Mouse (Mus musculus) kidney, postnatal 4 days (tissue): ENCODE data around the gene Shprh.
"Not testable (repeated sequence)": the region's sequence is repeated elsewhere in the genome, so short reads cannot be mapped to it uniquely, and the experiment has no call there.

Experiments
- DNase-seq, 2 experiments: peaks; one replicate each; pipeline ENCODE4 v3.0.0; 2021; ENCODE audit warnings: mixed read lengths in 2 of 2

The Shprh gene

GRCm38 (mm10) chr10:11148884-11149741 is at the start of gene Shprh:
Shprh (plus strand) TSS chr10:11149427.
- DNase-seq = peak; percentile 98 to 99

DNA sequence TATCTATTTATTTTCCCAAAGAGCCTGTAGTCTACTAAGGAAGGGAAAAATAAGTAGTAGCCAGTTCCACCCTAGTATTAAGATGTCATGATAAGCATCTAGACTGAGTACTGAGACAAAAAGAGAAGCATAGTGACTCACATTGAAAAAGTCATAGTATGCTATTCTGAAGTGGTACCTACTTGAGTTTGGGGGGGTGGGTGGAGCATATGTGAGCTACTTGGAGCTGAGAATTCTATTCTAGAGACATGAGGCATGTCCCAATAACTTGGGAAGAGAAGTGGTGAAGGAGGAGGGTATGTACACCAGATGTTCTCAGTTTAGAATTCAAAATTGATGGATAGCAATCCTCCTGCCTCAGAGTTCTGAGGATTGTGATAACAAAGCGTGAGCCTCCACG is 27.4 kb upstream of the Shprh start:
- DNase-seq = no peak

- DNase-seq = no peak
Measured at GRCm38 (mm10) chr10:11145580-11145979, 3.6 kb upstream of the Shprh start.

- no peak for DNase-seq
Measured at GRCm38 (mm10) chr10:11148446-11148845, 781 bp upstream of the Shprh start.

DNA sequence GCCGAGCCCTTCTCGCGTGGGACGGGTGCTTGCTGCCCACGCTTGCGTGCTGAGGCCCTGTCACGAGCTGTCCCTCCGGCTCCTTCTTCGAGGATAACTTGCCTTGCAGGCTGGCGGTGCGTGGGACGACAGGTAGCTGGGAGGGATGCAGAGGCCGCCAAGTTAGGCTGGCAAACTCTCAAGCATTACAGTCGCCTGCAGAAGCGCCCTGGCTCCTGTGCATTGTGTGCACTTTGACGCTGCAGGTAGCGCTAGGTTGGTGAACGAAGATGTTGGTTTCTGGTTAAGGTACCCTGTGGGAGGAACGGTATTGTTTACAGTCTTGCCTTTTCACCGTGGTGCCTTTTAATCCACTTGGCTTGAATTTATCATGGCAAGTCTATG is 507 bp downstream of the Shprh start:
- no peak for DNase-seq

GRCm38 (mm10) chr10:11151644-11152043 is 2.4 kb downstream of the Shprh start:
- DNase-seq = no peak

DNA sequence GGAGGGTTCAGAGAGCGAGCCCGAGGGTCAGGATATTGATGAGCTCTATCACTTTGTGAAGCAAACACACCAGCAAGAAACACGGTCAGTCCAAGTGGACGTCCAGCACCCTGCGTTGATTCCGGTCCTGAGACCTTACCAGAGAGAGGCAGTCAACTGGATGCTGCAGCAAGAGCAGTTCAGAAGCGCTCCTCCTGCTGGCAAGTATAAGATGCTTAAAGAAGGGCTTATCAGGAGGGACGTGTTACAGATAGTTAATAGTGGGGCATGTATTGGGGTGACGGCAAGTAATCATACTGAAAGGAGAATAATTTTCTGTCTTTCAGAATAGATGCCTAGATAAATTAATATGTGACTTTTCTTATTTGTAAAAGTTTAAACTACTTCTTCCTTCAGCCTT is 7.8 kb downstream of the Shprh start:
- DNase-seq = no peak

DNA sequence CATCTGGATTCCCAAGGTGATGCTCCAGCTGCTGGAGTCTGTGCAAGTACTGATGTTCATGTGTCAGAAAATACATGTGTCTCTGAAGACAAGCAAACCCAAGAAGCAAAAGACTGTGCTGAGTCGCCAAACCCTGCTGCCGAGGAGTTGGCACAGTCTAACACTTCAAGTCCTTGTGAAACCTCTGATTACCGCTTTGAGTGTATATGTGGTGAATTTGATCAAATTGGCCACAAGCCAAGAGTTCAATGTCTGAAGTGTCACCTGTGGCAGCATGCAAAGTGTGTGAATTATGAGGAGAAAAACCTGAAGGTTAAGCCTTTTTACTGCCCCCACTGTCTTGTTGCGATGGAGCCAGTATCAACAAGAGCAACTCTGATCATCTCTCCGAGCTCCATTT is 15.3 kb downstream of the Shprh start:
- no peak for DNase-seq

- DNase-seq = no peak
Measured at GRCm38 (mm10) chr10:11170252-11170651, 21.0 kb downstream of the Shprh start.

GRCm38 (mm10) chr10:11171615-11172014 is 22.4 kb downstream of the Shprh start:
- no peak for DNase-seq

GRCm38 (mm10) chr10:11172519-11172918 is 23.3 kb downstream of the Shprh start:
- DNase-seq = no peak

- DNase-seq = no peak
Measured at GRCm38 (mm10) chr10:11175801-11176482, 26.7 kb downstream of the Shprh start.

- DNase-seq = no peak
Measured at GRCm38 (mm10) chr10:11180077-11180476, 30.9 kb downstream of the Shprh start.

- no peak for DNase-seq
Measured at GRCm38 (mm10) chr10:11197341-11197740, 48.1 kb downstream of the Shprh start.

DNA sequence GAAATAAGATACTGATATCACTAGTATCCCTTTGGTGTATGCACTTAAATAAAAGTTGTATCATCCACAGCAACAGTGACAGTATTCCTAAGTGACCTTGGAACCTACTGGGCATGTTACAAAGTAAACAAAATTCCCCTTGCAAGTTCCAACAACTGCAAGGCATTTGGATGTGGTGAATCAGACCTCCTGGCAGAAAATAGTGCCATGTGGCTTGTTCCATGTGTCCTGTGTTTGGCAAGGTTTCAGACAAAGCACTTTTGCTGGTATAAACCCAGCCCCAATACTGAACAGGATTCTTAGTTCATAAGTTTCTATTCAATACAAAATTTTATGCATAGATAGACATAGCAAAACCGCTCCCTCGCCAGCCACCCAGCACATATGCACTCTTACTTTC is 49.1 kb downstream of the Shprh start:
- no peak for DNase-seq

DNA sequence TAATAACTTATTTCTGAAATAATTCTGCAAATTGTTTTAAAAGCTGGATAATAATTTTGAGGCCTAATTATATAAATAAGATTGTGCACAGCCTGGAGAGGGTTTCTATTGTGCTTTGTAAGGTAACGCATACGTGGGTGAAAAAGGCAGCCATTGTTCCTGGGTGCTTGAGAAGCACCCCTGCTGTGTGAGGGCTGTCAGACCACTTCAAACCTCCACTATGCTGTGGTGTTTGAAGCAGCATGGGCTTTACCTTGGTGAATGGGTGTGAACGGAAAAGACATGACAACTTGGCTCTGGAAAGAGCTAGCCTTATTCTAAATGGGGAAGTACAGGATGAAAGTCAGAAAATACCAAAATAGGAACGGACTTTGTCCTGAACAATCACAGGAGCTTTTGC is 50.8 kb downstream of the Shprh start:
- no peak for DNase-seq

- not testable (repeated sequence) for DNase-seq
Measured at GRCm38 (mm10) chr10:11205883-11206282, 56.7 kb downstream of the Shprh start.

DNA sequence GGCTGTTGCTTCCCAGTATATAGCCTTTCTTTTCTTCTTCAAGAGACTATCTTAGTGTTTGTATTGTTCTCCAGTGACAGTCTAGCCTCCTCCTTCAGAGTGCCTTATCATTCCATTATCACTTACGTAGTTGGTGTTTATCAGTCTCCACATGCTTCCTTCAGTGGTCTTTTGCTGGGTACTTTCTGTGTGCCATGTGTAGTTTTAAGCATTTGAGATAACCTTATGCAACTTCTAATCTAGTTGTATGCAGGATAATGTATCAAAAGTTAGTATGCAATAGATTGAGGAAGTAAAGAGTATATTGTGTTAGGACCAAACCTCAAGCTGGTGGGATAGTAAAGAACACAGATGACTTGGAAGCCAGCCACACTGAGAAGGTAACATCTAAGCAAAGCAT is 59.4 kb downstream of the Shprh start:
- DNase-seq = no peak

- peak; percentile 20 to 34 for DNase-seq
Measured at GRCm38 (mm10) chr10:11212003-11212402, 62.8 kb downstream of the Shprh start.

- no peak for DNase-seq
Measured at GRCm38 (mm10) chr10:11226442-11226841, 77.2 kb downstream of the Shprh start.

- no peak for DNase-seq
Measured at GRCm38 (mm10) chr10:11229545-11230178, 80.4 kb downstream of the Shprh start.

DNA sequence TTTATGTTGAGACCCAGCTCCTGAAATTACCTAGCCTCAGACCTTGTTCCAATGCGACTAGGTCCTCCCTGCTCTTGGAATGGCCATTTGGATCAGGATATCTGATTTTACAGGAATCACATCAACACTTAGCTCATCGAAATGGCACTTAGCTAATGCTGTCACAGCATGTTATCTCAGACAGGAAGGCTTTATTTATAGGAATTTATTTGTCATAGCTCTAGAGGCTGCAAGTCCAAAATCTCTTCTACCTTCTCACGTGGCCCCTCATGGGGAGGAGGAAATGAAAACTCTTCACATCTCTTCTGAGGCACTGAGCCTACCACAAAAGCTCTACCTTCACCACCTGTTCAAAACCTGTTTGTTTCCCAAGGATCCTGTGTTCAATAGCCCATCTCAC is 84.0 kb downstream of the Shprh start:
- no peak for DNase-seq

DNA sequence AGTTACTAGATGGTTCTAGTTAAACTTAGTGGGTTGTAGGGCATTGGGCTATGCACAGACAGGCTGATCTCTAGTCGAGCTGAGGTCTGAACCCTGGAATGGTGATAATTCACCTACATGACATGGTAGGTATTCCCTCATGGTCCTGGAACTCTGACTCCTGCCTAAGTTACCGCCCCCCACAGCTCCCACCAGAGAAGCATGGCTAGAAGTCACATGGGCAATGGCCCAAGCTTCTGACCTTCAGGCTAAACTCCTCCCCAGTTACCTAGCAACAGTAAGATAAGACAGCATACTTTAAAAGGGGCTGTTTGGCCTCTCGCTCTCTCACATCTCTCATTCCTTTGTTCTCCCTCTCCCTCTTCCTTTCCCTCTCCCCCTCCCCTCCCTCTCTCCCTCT is 93.8 kb downstream of the Shprh start:
- DNase-seq = not testable (repeated sequence)

DNA sequence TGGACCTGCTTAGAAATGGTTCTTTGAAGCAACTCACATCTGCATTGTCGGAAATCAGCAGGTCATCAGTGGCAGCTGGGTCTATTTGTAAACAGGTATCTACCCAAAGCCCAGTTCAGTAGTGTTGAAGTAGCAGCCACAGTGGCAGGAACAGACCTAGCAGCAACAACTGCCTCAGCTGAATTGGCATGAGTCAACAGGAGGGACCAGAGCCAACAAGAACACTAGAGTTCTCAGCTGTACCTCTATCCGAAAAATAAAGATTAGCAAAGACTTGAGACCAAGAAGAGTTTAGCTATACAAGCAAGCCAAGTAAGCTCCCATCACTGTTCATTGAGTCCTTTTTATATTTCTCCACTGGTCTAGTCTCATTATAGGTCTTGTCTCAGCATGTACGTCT is 99.0 kb downstream of the Shprh start:
- no peak for DNase-seq
